Mouse (Mus musculus) neutrophil, adult 5-6 weeks (primary cell): ENCODE results near the gene Frat2. TPM values are rescaled to one million over a fixed set of nuclear protein-coding genes. Genes with fewer than 3 reads are reported as not detected.

Experiments used
- ATAC-seq: fragments of 151-379, 151-347 bp; 2 replicates; pipeline ENCODE4 v1.8.0; 2017; ENCODE audit warnings: mild to moderate bottlenecking, moderate TSS enrichment; ENCODE audit not compliant: insufficient number of reproducible peaks, poor library complexity, low FRiP score, severe bottlenecking; ENCODE audit errors: extremely low read depth
- total RNA-seq: library from RNA; stranded (forward); fragments of 200-1000 nt; gene quantifications from 2 replicates; pipeline ENCODE4 v1.2.3, GENCODE M21; 2017

Frat2 gene
- total RNA-seq, 1 experiment from 2014 or later = 22.0 TPM

- ATAC-seq = no peak
Observed at GRCm38 (mm10) chr19:41800451-41800850, 47.5 kb downstream of the Frat2 start.

GRCm38 (mm10) chr19:41797536-41797935 lies 50.4 kb downstream of the Frat2 start:
- no peak for ATAC-seq

- no peak for ATAC-seq
Observed at GRCm38 (mm10) chr19:41796789-41797327, 51.1 kb downstream of the Frat2 start.

- no peak for ATAC-seq
Observed at GRCm38 (mm10) chr19:41796148-41796760, 51.7 kb downstream of the Frat2 start.

Other genes starting within 250 kb of the Frat2 start
- gene Slit1, start 104.5 kb downstream of the Frat2 start, total RNA-seq = 0.37 TPM in 1 of 2 replicates, not detected in the other
- gene Arhgap19, start 46.1 kb downstream of the Frat2 start, total RNA-seq = 2.7 and 3.2 TPM in 2 replicates
- gene Frat1, start 18.2 kb downstream of the Frat2 start, total RNA-seq = 26.8 and 31.1 TPM in 2 replicates
- gene Rrp12, start 48.0 kb upstream of the Frat2 start, total RNA-seq = 6.6 and 7.4 TPM in 2 replicates
- 96.7 and 104 TPM in 2 replicates for gene Pgam1, start 63.8 kb upstream of the Frat2 start, total RNA-seq
- gene Exosc1, start 85.3 kb upstream of the Frat2 start, total RNA-seq = 22.2 and 27.3 TPM in 2 replicates
- 21.6 and 24.9 TPM in 2 replicates for gene Zdhhc16, start 85.3 kb upstream of the Frat2 start, total RNA-seq
- gene Mms19, start 133.0 kb upstream of the Frat2 start, total RNA-seq = 29.8 and 45.2 TPM in 2 replicates
- 8.6 and 11.9 TPM in 2 replicates for gene Ubtd1, start 133.6 kb upstream of the Frat2 start, total RNA-seq
- gene Ankrd2, start 187.9 kb upstream of the Frat2 start, total RNA-seq = not detected in 2 replicates
- not detected in 2 replicates for gene Hoga1, start 197.5 kb upstream of the Frat2 start, total RNA-seq
- gene 4933411K16Rik, start 204.1 kb upstream of the Frat2 start, total RNA-seq = not detected in 2 replicates
- gene Morn4, start 238.2 kb upstream of the Frat2 start, total RNA-seq = not detected in 2 replicates
- gene Pi4k2a, start 242.3 kb upstream of the Frat2 start, total RNA-seq = 13.3 and 13.4 TPM in 2 replicates